Mouse (Mus musculus): ENCODE data around the gene CN725425. TPM values are rescaled to one million over a fixed set of nuclear protein-coding genes. Genes with fewer than 3 reads are reported as not detected.

The CN725425 gene
- polyA plus RNA-seq, 1 experiment from 2014 or later, result not detected

DNA sequence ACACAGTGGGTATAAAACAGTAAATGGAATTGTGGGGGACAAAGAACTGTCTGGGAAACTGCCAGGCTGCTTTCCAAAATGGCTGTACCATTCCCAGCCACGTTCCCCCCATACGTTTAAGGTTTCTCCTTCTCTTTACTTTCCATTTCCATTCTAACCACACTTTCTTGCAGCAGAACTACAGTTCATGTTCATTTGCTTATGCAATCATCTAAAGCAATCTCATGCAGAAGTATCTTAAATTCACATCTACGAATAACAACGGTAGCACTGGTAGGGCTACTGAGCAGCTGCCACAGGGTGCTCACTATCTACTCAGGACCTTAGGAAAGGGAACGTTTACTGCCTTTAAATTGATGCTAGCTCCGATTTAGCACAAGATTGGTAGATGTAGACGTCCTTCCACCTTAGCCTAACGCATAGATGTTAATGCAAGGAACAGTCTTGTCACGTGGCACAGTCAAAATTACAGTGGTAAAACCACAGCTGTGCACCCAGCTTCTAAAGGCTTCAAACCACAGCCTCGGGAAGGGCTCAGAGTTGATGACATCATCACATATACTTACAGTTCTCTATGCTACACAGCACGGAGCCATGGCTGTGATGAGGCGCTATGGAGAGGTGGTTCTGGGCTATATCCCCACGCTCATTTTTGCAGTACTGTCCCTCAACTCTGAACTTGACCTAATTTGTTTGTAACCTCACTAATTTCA, 31.3 kb upstream of the CN725425 start:
- WGBS, result 87% methylated on average over 13 of the region's 13 CpGs
- TF ChIP-seq EP300 (optimal IDR thresholded peaks at IDR 0.05) (no peak), CTCF (IDR thresholded peaks at IDR 0.05; ENCODE audit: low read depth) (no peak)

DNA sequence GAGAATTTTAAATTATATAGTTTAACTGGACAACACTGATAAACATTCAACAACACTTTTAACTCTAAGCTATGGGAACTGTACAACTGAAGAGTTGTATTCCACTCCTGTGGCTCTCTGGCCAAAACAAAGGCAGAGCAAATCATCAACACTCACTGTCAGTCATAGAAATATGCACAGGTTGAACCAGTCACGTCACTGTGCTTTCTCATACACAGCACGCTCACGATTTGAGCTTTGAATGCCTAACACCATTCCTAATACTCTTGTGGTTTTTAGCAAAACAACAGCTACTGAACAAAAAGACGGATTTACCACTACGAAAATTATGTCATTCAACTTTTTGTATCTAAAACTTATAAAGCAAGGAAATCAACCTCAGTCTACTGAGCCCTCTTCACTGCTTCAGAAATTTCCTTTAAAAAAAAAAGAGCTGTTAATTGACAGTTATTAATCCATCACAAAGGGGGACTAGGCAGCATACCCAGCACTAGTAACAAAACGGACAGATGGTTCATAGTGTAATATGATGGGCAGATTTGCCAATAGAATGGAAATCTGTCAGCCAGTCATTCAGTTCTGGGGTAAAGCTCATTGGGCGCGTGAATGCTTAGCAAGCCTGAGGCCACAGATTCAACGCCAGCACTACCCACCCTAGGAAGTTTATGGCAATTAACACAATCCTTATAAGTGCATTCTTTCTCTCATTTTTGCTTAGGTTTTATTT, 28.5 kb upstream of the CN725425 start:
- no peak overlapping the region for H3K27ac ChIP-seq (replicated peaks)
- H3K4me1 ChIP-seq (replicated peaks; ENCODE audit: control insufficient read depth, insufficient read depth), result no peaks in the 10 kb centered on the region
- no peak for TF ChIP-seq EP300 (optimal IDR thresholded peaks at IDR 0.05)
- no peak for TF ChIP-seq CTCF (IDR thresholded peaks at IDR 0.05; ENCODE audit: low read depth)
- H3K4me2 ChIP-seq (replicated peaks; ENCODE audit: low read depth), result no peak overlapping the region
- 68% methylated on average over 9 of the region's 9 CpGs for WGBS
- H3K9ac ChIP-seq (ENCODE audit: low read length), result no peak overlapping the region
- no peak for DNase-seq (ENCODE audit: low spot score)
- H3K9me3 ChIP-seq (ENCODE audit: control insufficient read depth, low read length), result no peaks in the 10 kb centered on the region
- ATAC-seq (ENCODE audit: low FRiP score, low TSS enrichment), result no peak
- H3K4me3 ChIP-seq (ENCODE audit: low read depth, low read length), result no peak overlapping the region
- no peaks in the 10 kb centered on the region for H3K27me3 ChIP-seq (ENCODE audit: control insufficient read depth, insufficient read depth, low read length)
- H3K36me3 ChIP-seq (ENCODE audit: control insufficient read depth, insufficient read depth, low read length), result no peaks in the 10 kb centered on the region

More for the DNA sequence above, 31.3 kb upstream of the CN725425 start:
- no peaks in the 10 kb centered on the region for H3K4me1 ChIP-seq (replicated peaks; ENCODE audit: control insufficient read depth, insufficient read depth)
- no peaks in the 10 kb centered on the region for H3K9me3 ChIP-seq (ENCODE audit: control insufficient read depth, low read length)
- no peaks in the 10 kb centered on the region for H3K27me3 ChIP-seq (ENCODE audit: control insufficient read depth, insufficient read depth, low read length)
- ATAC-seq (ENCODE audit: low FRiP score, low TSS enrichment) (no peak), DNase-seq (ENCODE audit: low spot score) (no peak)
- H3K4me2 ChIP-seq (replicated peaks; ENCODE audit: low read depth), result no peak overlapping the region
- no peak overlapping the region for H3K4me3 ChIP-seq (ENCODE audit: low read depth, low read length)
- no peaks in the 10 kb centered on the region for H3K36me3 ChIP-seq (ENCODE audit: control insufficient read depth, insufficient read depth, low read length)
- no peak overlapping the region for H3K9ac ChIP-seq (ENCODE audit: low read length)
- no peak overlapping the region for H3K27ac ChIP-seq (replicated peaks)

- no peak overlapping the region for H3K4me3 ChIP-seq (ENCODE audit: low read depth, low read length)
- H3K27me3 ChIP-seq (ENCODE audit: control insufficient read depth, insufficient read depth, low read length), result no peaks in the 10 kb centered on the region
- ATAC-seq (ENCODE audit: low FRiP score, low TSS enrichment), result no peak
- WGBS, result 84% methylated on average over 4 of the region's 4 CpGs
- H3K9ac ChIP-seq (ENCODE audit: low read length), result no peak overlapping the region
- no peaks in the 10 kb centered on the region for H3K4me1 ChIP-seq (replicated peaks; ENCODE audit: control insufficient read depth, insufficient read depth)
- DNase-seq (ENCODE audit: low spot score), result no peak
- TF ChIP-seq CTCF (IDR thresholded peaks at IDR 0.05; ENCODE audit: low read depth) (no peak), EP300 (optimal IDR thresholded peaks at IDR 0.05) (no peak)
- H3K36me3 ChIP-seq (ENCODE audit: control insufficient read depth, insufficient read depth, low read length), result no peaks in the 10 kb centered on the region
- H3K9me3 ChIP-seq (ENCODE audit: control insufficient read depth, low read length), result no peaks in the 10 kb centered on the region
- no peak overlapping the region for H3K4me2 ChIP-seq (replicated peaks; ENCODE audit: low read depth)
- no peak overlapping the region for H3K27ac ChIP-seq (replicated peaks)
Observed at GRCm38 (mm10) chr15:91171332-91171731, 28.0 kb upstream of the CN725425 start.

DNA sequence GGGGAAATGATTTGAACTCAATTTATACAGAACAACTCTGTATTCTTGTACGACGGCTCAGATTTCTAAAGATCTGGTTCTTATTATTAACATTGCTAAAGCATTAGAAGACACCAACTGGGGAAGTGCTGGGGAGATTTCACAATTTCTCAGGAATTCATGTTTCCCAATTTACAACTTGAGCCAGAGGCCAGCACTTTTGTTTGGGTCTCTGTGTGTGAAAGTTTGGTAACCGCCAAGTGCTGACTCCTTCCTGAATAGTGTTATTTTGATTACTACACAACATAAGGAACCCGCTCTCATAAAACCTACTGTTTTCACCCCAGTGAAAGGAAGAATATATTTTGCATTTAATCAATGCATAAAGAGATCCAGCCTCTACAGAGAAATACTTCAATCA, 27.1 kb upstream of the CN725425 start:
- 65% methylated on average over 4 of the region's 4 CpGs for WGBS
- Histone ChIP-seq H3K4me2 (replicated peaks; ENCODE audit: low read depth) (no peak overlapping the region), H3K27me3 (ENCODE audit: control insufficient read depth, insufficient read depth, low read length) (no peaks in the 10 kb centered on the region), H3K4me3 (ENCODE audit: low read depth, low read length) (no peak overlapping the region), H3K27ac (replicated peaks) (0 out of 2 replicates have a peak overlapping the region, but pooled peaks have one; percentile 30), H3K9me3 (ENCODE audit: control insufficient read depth, low read length) (no peaks in the 10 kb centered on the region), H3K4me1 (replicated peaks; ENCODE audit: control insufficient read depth, insufficient read depth) (no peaks in the 10 kb centered on the region), H3K36me3 (ENCODE audit: control insufficient read depth, insufficient read depth, low read length) (no peaks in the 10 kb centered on the region), H3K9ac (ENCODE audit: low read length) (no peak overlapping the region)
- ATAC-seq (ENCODE audit: low FRiP score, low TSS enrichment) (no peak; the same call in 1 of the 2 replicates), DNase-seq (ENCODE audit: low spot score) (no peak)
- TF ChIP-seq EP300 (optimal IDR thresholded peaks at IDR 0.05), result no peak
- no peak for TF ChIP-seq CTCF (IDR thresholded peaks at IDR 0.05; ENCODE audit: low read depth)

GRCm38 (mm10) chr15:91178656-91179314, 20.5 kb upstream of the CN725425 start:
- Histone ChIP-seq H3K4me3 (ENCODE audit: low read depth, low read length) (no peak overlapping the region), H3K27me3 (ENCODE audit: control insufficient read depth, insufficient read depth, low read length) (no peaks in the 10 kb centered on the region), H3K4me1 (replicated peaks; ENCODE audit: control insufficient read depth, insufficient read depth) (no peaks in the 10 kb centered on the region), H3K27ac (replicated peaks) (no peak overlapping the region), H3K9ac (ENCODE audit: low read length) (no peak overlapping the region), H3K4me2 (replicated peaks; ENCODE audit: low read depth) (no peak overlapping the region), H3K9me3 (ENCODE audit: control insufficient read depth, low read length) (no peaks in the 10 kb centered on the region), H3K36me3 (ENCODE audit: control insufficient read depth, insufficient read depth, low read length) (no peaks in the 10 kb centered on the region)
- 49% methylated on average over 9 of the region's 9 CpGs for WGBS
- no peak for DNase-seq (ENCODE audit: low spot score)
- no peak for ATAC-seq (ENCODE audit: low FRiP score, low TSS enrichment)
- TF ChIP-seq CTCF (IDR thresholded peaks at IDR 0.05; ENCODE audit: low read depth) (no peak), EP300 (optimal IDR thresholded peaks at IDR 0.05) (no peak)

All from stomach, postnatal 0 days (tissue).